Mouse (Mus musculus): ENCODE data around the gene Arhgef40. TPM values are rescaled to one million over a fixed set of nuclear protein-coding genes. Genes with fewer than 3 reads are reported as not detected.
"Not testable (repeated sequence)": the region's sequence is repeated elsewhere in the genome, so short reads cannot be mapped to it uniquely, and the experiment has no call there.

Arhgef40 gene
- polyA plus RNA-seq, 1 experiment from 2014 or later, result 45.8 TPM

GRCm38 (mm10) chr14:52035926-52036325 lies 51.4 kb downstream of the Arhgef40 start:
- no peak for ATAC-seq (replicated peaks; ENCODE audit: extremely low read depth, insufficient read depth, low FRiP score)
- H3K27me3 ChIP-seq (ENCODE audit: control insufficient read depth, insufficient read depth, low read length), result no peaks in the 10 kb centered on the region
- H3K27ac ChIP-seq (ENCODE audit: low read length), result no peak overlapping the region
- WGBS, result 71% methylated on average over 6 of the region's 6 CpGs
- H3K36me3 ChIP-seq (ENCODE audit: control insufficient read depth, insufficient read depth), result no peaks in the 10 kb centered on the region
- no peak overlapping the region for H3K4me3 ChIP-seq (ENCODE audit: low read length)
- H3K4me1 ChIP-seq (ENCODE audit: control insufficient read depth, insufficient read depth, low read length), result no peaks in the 10 kb centered on the region
- H3K9ac ChIP-seq (ENCODE audit: low read length), result no peak overlapping the region
- no peaks in the 10 kb centered on the region for H3K9me3 ChIP-seq (replicated peaks; ENCODE audit: control insufficient read depth, low read length)
- H3K4me2 ChIP-seq (ENCODE audit: low read depth, low read length), result no peak overlapping the region

- Histone ChIP-seq H3K36me3 (ENCODE audit: control insufficient read depth, insufficient read depth) (no peaks in the 10 kb centered on the region), H3K9me3 (replicated peaks; ENCODE audit: control insufficient read depth, low read length) (no peaks in the 10 kb centered on the region), H3K4me3 (ENCODE audit: low read length) (no peak overlapping the region), H3K4me2 (ENCODE audit: low read depth, low read length) (no peak overlapping the region), H3K4me1 (ENCODE audit: control insufficient read depth, insufficient read depth, low read length) (no peaks in the 10 kb centered on the region), H3K27ac (ENCODE audit: low read length) (no peak overlapping the region), H3K9ac (ENCODE audit: low read length) (no peak overlapping the region), H3K27me3 (ENCODE audit: control insufficient read depth, insufficient read depth, low read length) (no peaks in the 10 kb centered on the region)
- no peak for ATAC-seq (replicated peaks; ENCODE audit: extremely low read depth, insufficient read depth, low FRiP score)
- WGBS, result 82% methylated on average over 5 of the region's 5 CpGs
Observed at GRCm38 (mm10) chr14:52039332-52039731, 54.8 kb downstream of the Arhgef40 start.

- H3K4me2 ChIP-seq (ENCODE audit: low read depth, low read length); H3K27ac ChIP-seq (ENCODE audit: low read length); H3K36me3 ChIP-seq (ENCODE audit: control insufficient read depth, insufficient read depth); H3K9me3 ChIP-seq (replicated peaks; ENCODE audit: control insufficient read depth, low read length); H3K4me3 ChIP-seq (ENCODE audit: low read length); H3K9ac ChIP-seq (ENCODE audit: low read length); H3K4me1 ChIP-seq (ENCODE audit: control insufficient read depth, insufficient read depth, low read length); ATAC-seq (replicated peaks; ENCODE audit: extremely low read depth, insufficient read depth, low FRiP score); H3K27me3 ChIP-seq (ENCODE audit: control insufficient read depth, insufficient read depth, low read length): not testable (repeated sequence)
- WGBS, result 45% methylated on average over 3 of the region's 3 CpGs
Observed at GRCm38 (mm10) chr14:52042359-52042758, 57.8 kb downstream of the Arhgef40 start, which contains the start of gene Olfr221. Olfr221 (minus strand) TSS chr14:52042459.

GRCm38 (mm10) chr14:52043446-52043845 lies 58.9 kb downstream of the Arhgef40 start:
- 46% methylated on average over 6 of the region's 6 CpGs for WGBS
- Histone ChIP-seq H3K27ac (ENCODE audit: low read length) (no peak overlapping the region), H3K4me1 (ENCODE audit: control insufficient read depth, insufficient read depth, low read length) (peaks cover 3% of the 10 kb centered on the region; the same call in 1 of the 2 replicates), H3K36me3 (ENCODE audit: control insufficient read depth, insufficient read depth) (no peaks in the 10 kb centered on the region), H3K4me3 (ENCODE audit: low read length) (no peak overlapping the region), H3K9ac (ENCODE audit: low read length) (no peak overlapping the region), H3K4me2 (ENCODE audit: low read depth, low read length) (no peak overlapping the region), H3K9me3 (replicated peaks; ENCODE audit: control insufficient read depth, low read length) (no peaks in the 10 kb centered on the region), H3K27me3 (ENCODE audit: control insufficient read depth, insufficient read depth, low read length) (no peaks in the 10 kb centered on the region)
- ATAC-seq (replicated peaks; ENCODE audit: extremely low read depth, insufficient read depth, low FRiP score), result no peak

GRCm38 (mm10) chr14:52044901-52045678 lies 60.6 kb downstream of the Arhgef40 start:
- ATAC-seq (replicated peaks; ENCODE audit: extremely low read depth, insufficient read depth, low FRiP score), result peak; percentile 63; the same call in 1 of the 2 replicates

GRCm38 (mm10) chr14:52045966-52046565 lies 61.5 kb downstream of the Arhgef40 start:
- H3K27ac ChIP-seq (ENCODE audit: low read length), result no peak overlapping the region
- H3K4me1 ChIP-seq (ENCODE audit: control insufficient read depth, insufficient read depth, low read length), result peaks cover 3% of the 10 kb centered on the region; the same call in 1 of the 2 replicates
- H3K27me3 ChIP-seq (ENCODE audit: control insufficient read depth, insufficient read depth, low read length), result no peaks in the 10 kb centered on the region
- H3K9ac ChIP-seq (ENCODE audit: low read length), result no peak overlapping the region
- no peak for ATAC-seq (replicated peaks; ENCODE audit: extremely low read depth, insufficient read depth, low FRiP score)
- H3K4me2 ChIP-seq (ENCODE audit: low read depth, low read length), result no peak overlapping the region
- no peaks in the 10 kb centered on the region for H3K9me3 ChIP-seq (replicated peaks; ENCODE audit: control insufficient read depth, low read length)
- no peak overlapping the region for H3K4me3 ChIP-seq (ENCODE audit: low read length)
- no peaks in the 10 kb centered on the region for H3K36me3 ChIP-seq (ENCODE audit: control insufficient read depth, insufficient read depth)
- 73% methylated on average over 9 of the region's 9 CpGs for WGBS

More at GRCm38 (mm10) chr14:52044901-52045678, 60.6 kb downstream of the Arhgef40 start:
- Histone ChIP-seq H3K9me3 (replicated peaks; ENCODE audit: control insufficient read depth, low read length) (no peaks in the 10 kb centered on the region), H3K4me2 (ENCODE audit: low read depth, low read length) (peak overlapping the region; percentile 36; the same call in 1 of the 2 replicates), H3K36me3 (ENCODE audit: control insufficient read depth, insufficient read depth) (no peaks in the 10 kb centered on the region), H3K27ac (ENCODE audit: low read length) (no peak overlapping the region), H3K4me1 (ENCODE audit: control insufficient read depth, insufficient read depth, low read length) (peaks cover 3% of the 10 kb centered on the region; the same call in 1 of the 2 replicates), H3K4me3 (ENCODE audit: low read length) (no peak overlapping the region), H3K9ac (ENCODE audit: low read length) (no peak overlapping the region), H3K27me3 (ENCODE audit: control insufficient read depth, insufficient read depth, low read length) (no peaks in the 10 kb centered on the region)
- 5% methylated on average over 8 of the region's 8 CpGs for WGBS

GRCm38 (mm10) chr14:52052720-52053119 lies 68.2 kb downstream of the Arhgef40 start:
- ATAC-seq (replicated peaks; ENCODE audit: extremely low read depth, insufficient read depth, low FRiP score); H3K9me3 ChIP-seq (replicated peaks; ENCODE audit: control insufficient read depth, low read length); H3K36me3 ChIP-seq (ENCODE audit: control insufficient read depth, insufficient read depth); H3K27me3 ChIP-seq (ENCODE audit: control insufficient read depth, insufficient read depth, low read length); H3K4me2 ChIP-seq (ENCODE audit: low read depth, low read length); H3K27ac ChIP-seq (ENCODE audit: low read length); H3K4me1 ChIP-seq (ENCODE audit: control insufficient read depth, insufficient read depth, low read length); H3K4me3 ChIP-seq (ENCODE audit: low read length); H3K9ac ChIP-seq (ENCODE audit: low read length): not testable (repeated sequence)
- 86% methylated on average over 3 of the region's 3 CpGs for WGBS

Measured in heart, embryonic 16.5 days (tissue).